Mouse (Mus musculus) kidney, embryonic 15.5 days (tissue): ENCODE measurements around the gene Gm36176. TPM values are rescaled to one million over a fixed set of nuclear protein-coding genes. Genes with fewer than 3 reads are reported as not detected.

Experiments
- ATAC-seq: fragments of 200-750 bp; cut with Nextera tagmentation; replicated peaks from 2 replicates; pipeline ENCODE4 v1.8.0; 2017; ENCODE audit warnings: moderate TSS enrichment; ENCODE audit not compliant: low FRiP score
- H3K27ac ChIP-seq: fragments of 300-500 bp; sonication (generic); 2 replicates; pipeline ENCODE4 v1.5.1; 2015; ENCODE audit warnings: mild to moderate bottlenecking, inconsistent platforms
- H3K27me3 ChIP-seq: fragments of 300-500 bp; sonication (generic); 2 replicates; pipeline ENCODE4 v1.6.1; 2015; ENCODE audit warnings: inconsistent platforms
- H3K36me3 ChIP-seq: fragments of 300-500 bp; sonication (generic); 2 replicates; pipeline ENCODE4 v1.6.1; 2015; ENCODE audit warnings: inconsistent platforms
- H3K4me1 ChIP-seq: fragments of 300-500 bp; sonication (generic); 2 replicates; pipeline ENCODE4 v1.6.1; 2015; ENCODE audit warnings: inconsistent platforms
- H3K4me2 ChIP-seq: fragments of 300-500 bp; sonication (generic); 2 replicates; pipeline ENCODE4 v1.6.1; 2015; ENCODE audit warnings: moderate library complexity, mild to moderate bottlenecking, inconsistent platforms
- H3K4me3 ChIP-seq: fragments of 300-500 bp; sonication (generic); replicated peaks from 2 replicates; pipeline ENCODE4 v1.5.1; 2015; ENCODE audit warnings: mild to moderate bottlenecking, inconsistent platforms
- H3K9ac ChIP-seq: fragments of 300-500 bp; sonication (generic); 2 replicates; pipeline ENCODE4 v1.6.1; 2015; ENCODE audit warnings: mild to moderate bottlenecking, inconsistent platforms
- H3K9me3 ChIP-seq: fragments of 300-500 bp; sonication (generic); replicated peaks from 2 replicates; pipeline ENCODE4 v1.6.1; 2016; ENCODE audit warnings: inconsistent platforms
- WGBS: fragments of 180-500 bp; shearing (Covaris S2); methylation state at CpG from one replicate; pipeline ENCODE4 v1.1.7; 2015; ENCODE audit warnings: mixed read lengths; 5-methylcytosine and 5-hydroxymethylcytosine counted together
- polyA plus RNA-seq: library from polyadenylated mRNA; unstranded; fragments of >200 nt; fragmentation: Nextera tagmentation; extraction: Ambion mirVana; gene quantifications from 2 replicates; pipeline ENCODE4 v1.2.1, GENCODE M21; 2015

Gm36176 gene
- polyA plus RNA-seq, 1 experiment from 2014 or later, result not detected

- H3K9ac ChIP-seq, result no peak overlapping the region
- H3K9me3 ChIP-seq, result no peaks in the 10 kb centered on the region
- no peaks in the 10 kb centered on the region for H3K36me3 ChIP-seq
- no peaks in the 10 kb centered on the region for H3K27me3 ChIP-seq
- ATAC-seq, result no peak
- no peak overlapping the region for H3K4me3 ChIP-seq
- H3K27ac ChIP-seq, result no peak overlapping the region
- 70% methylated on average over 6 of the region's 6 CpGs for WGBS
- H3K4me1 ChIP-seq, result no peaks in the 10 kb centered on the region
- H3K4me2 ChIP-seq, result no peak overlapping the region
Observed at GRCm38 (mm10) chr10:77839006-77839405, 7.6 kb upstream of the Gm36176 start.

GRCm38 (mm10) chr10:77846961-77847360 is 358 bp downstream of the Gm36176 start:
- WGBS, result 36% methylated on average over 2 of the region's 2 CpGs
- no peaks in the 10 kb centered on the region for H3K4me1 ChIP-seq
- no peak overlapping the region for H3K27ac ChIP-seq
- H3K4me2 ChIP-seq, result no peak overlapping the region
- no peak overlapping the region for H3K9ac ChIP-seq
- no peak overlapping the region for H3K4me3 ChIP-seq
- H3K9me3 ChIP-seq, result 0 out of 2 replicates have a peak, but pooled peaks cover 2% of the 10 kb centered on the region
- no peaks in the 10 kb centered on the region for H3K27me3 ChIP-seq
- ATAC-seq, result no peak
- H3K36me3 ChIP-seq, result no peaks in the 10 kb centered on the region

DNA sequence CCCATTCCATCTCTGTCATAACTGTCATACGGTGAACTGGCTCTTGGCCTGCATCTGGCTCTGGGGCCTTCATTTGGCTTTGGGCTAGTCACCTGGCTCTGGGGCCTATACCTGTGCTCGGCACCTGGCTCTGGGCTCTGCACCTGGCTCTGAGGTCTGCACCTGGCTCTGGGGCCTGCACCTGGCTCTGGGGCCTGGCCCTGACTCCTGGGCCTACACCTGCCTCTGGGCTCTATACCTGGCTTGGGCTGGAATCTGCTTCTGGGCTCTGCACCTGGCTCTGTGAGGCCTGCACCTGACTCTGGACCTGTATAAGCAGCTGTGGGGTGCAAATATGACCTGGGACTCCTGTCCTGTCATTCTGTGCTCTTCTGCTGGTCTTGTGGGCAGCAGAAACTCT is 935 bp downstream of the Gm36176 start:
- no peak for ATAC-seq

GRCm38 (mm10) chr10:77852559-77852958 is 6.0 kb downstream of the Gm36176 start, which contains the start of gene Gm10318:
TSS of gene Gm10318 (plus strand) at chr10:77852859.
- no peak within 1 kb of the TSS for H3K4me3 ChIP-seq
- no peak within 1 kb of the TSS for H3K4me2 ChIP-seq
- ATAC-seq, result no peak
- no peaks in the 10 kb centered on the region for H3K9me3 ChIP-seq
- H3K9ac ChIP-seq, result no peak within 1 kb of the TSS
- WGBS, result 71% methylated on average over 9 of the region's 9 CpGs
- no peaks in the 10 kb centered on the region for H3K36me3 ChIP-seq
- no peaks in the 10 kb centered on the region for H3K4me1 ChIP-seq
- H3K27ac ChIP-seq, result no peak within 1 kb of the TSS
- H3K27me3 ChIP-seq, result no peaks in the 10 kb centered on the region

More for the DNA sequence above, 935 bp downstream of the Gm36176 start:
- no peaks in the 10 kb centered on the region for H3K27me3 ChIP-seq
- no peak overlapping the region for H3K4me2 ChIP-seq
- H3K9ac ChIP-seq, result no peak overlapping the region
- 0 out of 2 replicates have a peak, but pooled peaks cover 2% of the 10 kb centered on the region for H3K9me3 ChIP-seq
- H3K27ac ChIP-seq, result no peak overlapping the region
- WGBS, result 70% methylated on average over 2 of the region's 2 CpGs
- no peak overlapping the region for H3K4me3 ChIP-seq
- no peaks in the 10 kb centered on the region for H3K36me3 ChIP-seq
- no peaks in the 10 kb centered on the region for H3K4me1 ChIP-seq

DNA sequence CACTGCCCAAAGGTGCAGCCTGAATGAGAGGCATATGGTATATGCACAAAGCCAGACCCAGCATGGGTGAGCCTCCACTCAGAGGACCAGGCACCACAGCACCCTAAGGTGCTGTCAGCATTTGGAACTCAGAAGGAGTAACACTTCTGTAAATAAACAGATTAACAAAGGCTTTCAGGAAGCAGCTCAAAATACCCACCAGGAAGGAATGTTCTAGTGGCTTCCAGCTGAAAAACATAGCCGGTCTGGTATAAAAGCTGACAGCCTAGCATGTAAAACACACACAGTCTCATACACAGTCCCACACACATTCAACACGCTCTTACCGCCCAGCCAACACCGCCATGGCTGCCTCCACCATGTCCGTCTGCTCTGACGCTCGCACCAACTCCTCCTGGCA is 15.1 kb downstream of the Gm36176 start, which contains the start of gene Gm3285:
Gene Gm3285 (plus strand): TSS at position 301 of the 400 bp plus-strand sequence.
- no peaks in the 10 kb centered on the region for H3K27me3 ChIP-seq
- WGBS, result 62% methylated on average over 7 of the region's 7 CpGs

DNA sequence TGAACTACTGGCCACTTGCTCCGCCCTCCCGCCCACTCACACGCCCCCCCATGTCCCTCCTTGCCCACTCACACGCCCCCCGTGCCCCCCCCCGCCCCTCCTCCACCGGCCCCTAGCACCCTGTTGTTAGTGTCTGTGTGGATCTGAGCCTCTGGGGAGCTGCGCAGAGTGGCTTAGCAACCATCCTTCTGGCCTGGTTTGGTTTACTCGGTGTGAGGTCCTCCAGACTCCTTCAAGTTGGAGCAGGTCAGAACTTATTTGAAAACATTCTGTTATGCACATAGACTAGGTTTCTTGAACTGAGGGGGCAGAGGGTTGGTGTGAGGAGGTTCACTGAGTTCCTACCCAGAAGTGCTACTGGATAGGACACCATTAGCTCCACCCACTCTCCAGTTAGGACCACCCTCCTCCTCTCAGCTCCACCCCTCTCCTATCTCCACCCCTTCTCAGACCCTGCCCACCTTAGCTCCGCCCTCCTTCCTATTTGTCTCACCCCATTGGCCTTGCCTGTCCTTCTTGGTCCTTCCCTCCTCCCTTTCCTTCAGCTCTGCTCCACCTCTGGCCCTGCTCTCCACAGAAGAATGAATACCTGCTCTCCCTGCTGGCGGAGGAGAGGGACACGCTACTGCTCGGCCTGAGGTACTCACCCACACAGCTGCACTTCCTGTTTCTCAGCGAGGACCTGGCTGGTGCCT is 17.6 kb downstream of the Gm36176 start:
- ATAC-seq, result peak; percentile 91
- no peaks in the 10 kb centered on the region for H3K27me3 ChIP-seq
- no peaks in the 10 kb centered on the region for H3K36me3 ChIP-seq
- 0 out of 2 replicates have a peak, but pooled peaks cover 6% of the 10 kb centered on the region for H3K4me1 ChIP-seq
- 0 out of 2 replicates have a peak overlapping the region, but pooled peaks have one; percentile 17 for H3K9ac ChIP-seq
- no peaks in the 10 kb centered on the region for H3K9me3 ChIP-seq
- peak overlapping the region; percentile 33 for H3K4me3 ChIP-seq
- H3K4me2 ChIP-seq, result peak overlapping the region; percentile 58
- WGBS, result 29% methylated on average over 14 of the region's 14 CpGs
- H3K27ac ChIP-seq, result no peak overlapping the region

More for the DNA sequence above, 15.1 kb downstream of the Gm36176 start, which contains the start of gene Gm3285:
- H3K27ac ChIP-seq, result no peak within 1 kb of the TSS
- no peak for ATAC-seq
- H3K36me3 ChIP-seq, result no peaks in the 10 kb centered on the region
- H3K4me3 ChIP-seq, result no peak within 1 kb of the TSS
- H3K4me1 ChIP-seq, result 0 out of 2 replicates have a peak, but pooled peaks cover 6% of the 10 kb centered on the region
- no peaks in the 10 kb centered on the region; the same call in 1 of the 2 replicates for H3K9me3 ChIP-seq
- no peak within 1 kb of the TSS for H3K9ac ChIP-seq
- no peak within 1 kb of the TSS for H3K4me2 ChIP-seq

DNA sequence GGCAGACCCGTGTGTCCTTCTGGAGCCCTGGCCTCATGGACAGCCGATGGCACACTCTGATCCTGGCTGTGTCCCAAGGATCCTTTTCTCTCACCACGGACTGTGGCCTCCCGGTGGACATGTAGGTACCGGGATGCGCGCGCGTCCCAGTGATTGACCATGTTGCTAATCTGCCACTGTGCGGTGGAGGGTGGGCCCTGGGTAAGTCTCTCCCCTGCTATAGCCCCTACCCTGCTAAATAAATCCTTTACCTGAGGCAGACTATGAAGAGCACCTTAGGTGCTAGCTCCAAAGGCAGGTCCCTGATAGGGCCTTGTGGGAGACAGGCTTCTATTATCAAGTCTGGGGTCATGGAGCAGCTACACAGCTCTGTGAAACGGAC is 18.1 kb downstream of the Gm36176 start:
- ATAC-seq, result peak; percentile 49
- Histone ChIP-seq H3K4me2 (peak overlapping the region; percentile 58), H3K36me3 (no peaks in the 10 kb centered on the region), H3K4me1 (0 out of 2 replicates have a peak, but pooled peaks cover 6% of the 10 kb centered on the region), H3K27ac (no peak overlapping the region), H3K9me3 (no peaks in the 10 kb centered on the region), H3K9ac (peak overlapping the region; percentile 17; the same call in 1 of the 2 replicates), H3K4me3 (peak overlapping the region; percentile 33), H3K27me3 (no peaks in the 10 kb centered on the region)
- WGBS, result 36% methylated on average over 11 of the region's 11 CpGs

DNA sequence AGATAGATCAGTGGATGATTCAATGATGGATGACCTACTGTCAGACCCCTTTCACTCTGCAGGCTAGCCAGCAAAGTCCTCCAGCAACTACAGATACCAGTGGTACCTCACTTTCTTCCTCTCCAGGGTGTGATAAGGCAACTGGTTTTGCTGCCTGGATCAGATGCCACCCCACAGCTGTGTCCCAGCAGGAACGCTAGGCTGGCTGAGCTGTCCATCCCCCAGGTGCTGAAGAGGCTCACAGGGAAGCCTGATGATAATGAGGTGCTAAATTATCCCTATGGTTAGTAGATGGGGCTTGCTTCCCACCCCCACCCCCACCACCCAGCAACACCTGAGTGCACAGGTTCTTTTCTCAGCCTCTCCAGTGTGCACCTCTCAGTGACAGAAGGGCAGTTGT is 20.9 kb downstream of the Gm36176 start:
- Histone ChIP-seq H3K27me3 (no peaks in the 10 kb centered on the region), H3K36me3 (no peaks in the 10 kb centered on the region), H3K27ac (no peak overlapping the region), H3K4me3 (no peak overlapping the region), H3K4me2 (no peak overlapping the region), H3K9ac (no peak overlapping the region), H3K9me3 (no peaks in the 10 kb centered on the region), H3K4me1 (0 out of 2 replicates have a peak, but pooled peaks cover 6% of the 10 kb centered on the region)
- WGBS, result 4% methylated on average over 1 of the region's 1 CpGs
- ATAC-seq, result no peak

DNA sequence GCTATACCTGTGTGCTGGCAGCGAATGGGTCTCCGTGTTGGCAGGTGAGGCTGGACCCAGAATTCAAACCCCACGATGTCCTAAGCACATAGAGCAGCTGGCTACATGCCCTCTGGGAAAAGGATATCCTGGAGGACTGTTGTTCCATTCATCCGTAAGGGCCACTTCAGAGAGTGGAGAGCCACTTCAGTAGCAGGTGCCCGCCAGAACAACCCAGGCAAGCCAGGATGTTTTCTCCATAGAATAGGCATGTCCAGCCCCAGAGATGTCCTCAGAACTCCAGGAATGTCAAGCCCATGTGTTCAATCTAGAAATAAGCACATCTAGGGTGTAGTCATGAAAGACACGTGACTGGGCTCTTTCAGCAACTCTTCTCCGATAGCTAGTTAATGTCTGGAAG is 23.0 kb downstream of the Gm36176 start:
- 0 out of 2 replicates have a peak, but pooled peaks cover 3% of the 10 kb centered on the region for H3K4me1 ChIP-seq
- H3K9ac ChIP-seq, result no peak overlapping the region
- H3K27ac ChIP-seq, result no peak overlapping the region
- 87% methylated on average over 7 of the region's 7 CpGs for WGBS
- no peaks in the 10 kb centered on the region for H3K9me3 ChIP-seq
- no peak overlapping the region for H3K4me2 ChIP-seq
- no peak for ATAC-seq
- H3K27me3 ChIP-seq, result no peaks in the 10 kb centered on the region
- H3K4me3 ChIP-seq, result no peak overlapping the region
- no peaks in the 10 kb centered on the region for H3K36me3 ChIP-seq

GRCm38 (mm10) chr10:77878985-77879384 is 32.4 kb downstream of the Gm36176 start:
- Histone ChIP-seq H3K9ac (no peak overlapping the region), H3K4me3 (no peak overlapping the region), H3K4me1 (no peaks in the 10 kb centered on the region), H3K27ac (no peak overlapping the region), H3K27me3 (no peaks in the 10 kb centered on the region), H3K9me3 (no peaks in the 10 kb centered on the region), H3K36me3 (no peaks in the 10 kb centered on the region), H3K4me2 (no peak overlapping the region)
- no peak for ATAC-seq
- 63% methylated on average over 6 of the region's 6 CpGs for WGBS

GRCm38 (mm10) chr10:77880305-77880704 is 33.7 kb downstream of the Gm36176 start:
- Histone ChIP-seq H3K27ac (no peak overlapping the region), H3K36me3 (no peaks in the 10 kb centered on the region), H3K4me1 (no peaks in the 10 kb centered on the region), H3K27me3 (no peaks in the 10 kb centered on the region), H3K9me3 (no peaks in the 10 kb centered on the region), H3K4me3 (no peak overlapping the region), H3K4me2 (no peak overlapping the region), H3K9ac (no peak overlapping the region)
- 76% methylated on average over 3 of the region's 3 CpGs for WGBS
- no peak for ATAC-seq

DNA sequence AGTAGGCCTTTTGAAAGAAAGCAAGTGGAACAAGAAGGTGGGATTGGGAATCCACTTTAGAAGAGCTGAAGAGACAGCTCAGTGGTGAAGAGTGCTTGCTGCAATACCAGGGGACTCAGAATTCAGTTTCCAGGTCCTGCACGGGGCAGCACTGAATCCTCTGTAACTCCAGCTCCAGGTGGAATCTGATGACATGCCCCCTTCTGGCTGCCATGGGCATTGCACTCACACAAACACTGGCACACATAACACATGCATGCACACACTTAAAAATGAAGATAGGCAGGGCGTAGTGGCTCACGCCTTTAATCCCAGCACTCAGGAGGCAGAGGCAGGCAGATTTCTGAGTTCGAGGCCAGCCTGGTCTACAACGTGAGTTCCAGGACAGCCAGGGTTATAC is 36.0 kb downstream of the Gm36176 start:
- Histone ChIP-seq H3K4me1 (no peaks in the 10 kb centered on the region), H3K27me3 (no peaks in the 10 kb centered on the region), H3K4me3 (no peak overlapping the region), H3K9me3 (no peaks in the 10 kb centered on the region), H3K9ac (no peak overlapping the region), H3K27ac (no peak overlapping the region), H3K4me2 (no peak overlapping the region), H3K36me3 (no peaks in the 10 kb centered on the region)
- 89% methylated on average over 5 of the region's 5 CpGs for WGBS
- no peak for ATAC-seq
